Mouse (Mus musculus) embryonic fibroblast, embryonic 13.5 days (primary cell): ENCODE data around the gene Kcnk10.

Source experiments
- CTCF ChIP-seq: IDR thresholded peaks from 2 replicates; pipeline ENCODE4 v1.5.1; 2011; ENCODE audit warnings: mild to moderate bottlenecking, control low read depth, low read length, moderate library complexity, borderline replicate concordance; ENCODE audit not compliant: insufficient read depth
- POLR2A ChIP-seq: IDR thresholded peaks from 2 replicates; pipeline ENCODE4 v1.6.1; 2011; ENCODE audit warnings: low read depth, mild to moderate bottlenecking, control low read depth, low read length, moderate library complexity

DNA sequence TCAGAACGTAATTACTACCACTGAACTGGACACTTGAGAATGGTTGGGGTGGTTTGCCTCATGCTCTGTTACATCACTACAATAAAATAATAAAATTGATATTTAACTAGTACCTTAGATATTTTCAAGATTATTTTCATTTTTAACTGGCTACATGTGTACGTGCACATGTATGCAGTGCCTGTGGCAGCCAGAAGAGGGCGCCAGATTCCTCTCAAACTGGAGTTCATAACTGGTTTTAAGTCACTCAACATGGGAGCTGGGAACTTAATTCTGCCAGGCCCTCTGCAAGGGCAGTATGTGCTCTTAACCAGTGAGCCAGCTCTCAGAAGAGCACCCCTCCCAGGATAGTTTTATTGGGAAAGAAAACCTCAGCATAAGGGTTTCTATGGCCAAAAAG, 118.2 kb downstream of the Kcnk10 start:
- TF ChIP-seq CTCF (peak; percentile 10; the same call in 1 of the 2 replicates), POLR2A (no peak)
